Mouse (Mus musculus): Measurements from ENCODE around the gene Glt1d1.

Glt1d1 gene

DNA sequence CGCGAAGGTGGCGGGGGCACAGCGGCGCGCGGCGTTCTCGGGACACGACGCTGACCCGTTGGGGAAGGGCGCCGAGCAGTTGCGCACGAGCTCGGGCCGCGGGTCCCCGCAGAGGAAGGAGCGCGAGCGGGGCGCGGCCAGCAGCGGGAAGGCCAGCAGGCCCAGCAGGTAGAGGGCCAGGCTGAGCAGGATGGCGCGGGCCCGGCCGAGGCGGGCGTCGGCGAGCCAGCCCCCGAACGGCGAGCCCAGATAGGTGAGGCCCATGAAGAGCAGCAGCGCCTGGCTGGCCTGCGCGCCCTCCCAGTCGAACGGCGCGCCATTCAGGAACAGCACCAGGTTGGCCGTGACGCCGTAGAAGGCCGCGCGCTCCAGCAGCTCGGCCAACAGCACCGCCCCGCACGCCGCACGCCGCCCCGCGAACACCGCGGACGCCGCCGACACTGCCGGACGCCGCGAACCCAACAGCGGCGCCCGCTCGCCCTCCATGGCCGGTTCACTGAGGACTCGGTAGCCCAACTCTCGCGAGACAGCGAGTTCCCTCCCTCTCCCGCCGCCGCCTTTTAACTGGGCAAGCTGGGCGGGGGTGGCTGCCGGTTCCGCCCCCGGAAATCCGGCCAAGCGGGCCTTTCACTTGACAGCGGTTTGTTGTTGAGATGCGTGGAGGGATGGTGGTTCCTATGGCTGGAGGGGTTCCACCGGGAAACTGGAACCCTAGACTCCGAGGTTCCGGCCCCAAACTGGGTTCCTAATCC, 15.0 kb upstream of the Glt1d1 start:
- Histone ChIP-seq H3K27me3 (ENCODE audit: control insufficient read depth, insufficient read depth, low read length, poor library complexity, severe bottlenecking) (no peaks in the 10 kb centered on the region), H3K36me3 (ENCODE audit: control insufficient read depth, insufficient read depth, low read length, poor library complexity, severe bottlenecking) (no peaks in the 10 kb centered on the region)
- peak; percentile 97 for DNase-seq (ENCODE audit: low read depth, low spot score)

DNA sequence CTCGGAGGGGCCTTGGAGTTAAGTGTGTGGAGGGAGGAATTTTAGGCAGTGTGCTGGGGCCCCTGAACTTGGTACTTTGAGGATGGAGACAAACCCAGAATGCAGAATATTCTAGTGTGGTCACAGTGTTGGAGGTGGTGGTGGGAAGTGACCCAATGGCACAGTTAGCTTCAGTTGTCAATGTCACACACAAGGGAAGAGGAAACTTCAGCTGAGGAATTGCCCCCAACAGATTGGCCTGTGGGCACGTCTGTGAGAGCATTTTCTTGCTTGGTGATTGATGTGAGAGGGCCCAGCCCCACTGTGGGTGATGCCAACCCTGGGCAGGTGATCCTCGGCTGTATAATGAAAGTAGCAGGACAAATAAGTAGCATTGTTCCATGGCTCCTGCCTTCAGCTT, 13.2 kb upstream of the Glt1d1 start:
- DNase-seq (ENCODE audit: low read depth, low spot score) = no peak
- Histone ChIP-seq H3K27me3 (ENCODE audit: control insufficient read depth, insufficient read depth, low read length, poor library complexity, severe bottlenecking) (no peaks in the 10 kb centered on the region), H3K36me3 (ENCODE audit: control insufficient read depth, insufficient read depth, low read length, poor library complexity, severe bottlenecking) (no peaks in the 10 kb centered on the region)

DNA sequence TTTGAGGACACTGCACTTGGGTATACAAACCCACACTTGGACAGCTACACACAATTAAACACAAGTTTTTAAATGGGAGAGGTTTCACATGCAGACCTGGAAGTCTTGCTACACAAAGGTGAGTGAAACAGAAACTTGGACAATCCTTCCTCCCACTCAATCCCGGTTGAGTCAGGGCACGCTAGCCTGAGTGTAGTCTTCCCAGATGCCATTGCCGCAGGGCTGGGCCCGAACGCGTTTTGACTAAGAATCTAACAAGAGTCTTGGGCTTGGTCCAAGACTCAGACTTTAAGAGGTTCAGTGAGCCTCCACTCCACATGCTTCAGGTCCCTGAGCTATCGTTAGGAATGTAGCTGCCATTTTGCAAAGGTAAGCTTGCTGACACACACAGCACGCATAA, 11.7 kb upstream of the Glt1d1 start:
- Histone ChIP-seq H3K27me3 (ENCODE audit: control insufficient read depth, insufficient read depth, low read length, poor library complexity, severe bottlenecking) (no peaks in the 10 kb centered on the region), H3K36me3 (ENCODE audit: control insufficient read depth, insufficient read depth, low read length, poor library complexity, severe bottlenecking) (no peaks in the 10 kb centered on the region)
- no peak for DNase-seq (ENCODE audit: low read depth, low spot score)

DNA sequence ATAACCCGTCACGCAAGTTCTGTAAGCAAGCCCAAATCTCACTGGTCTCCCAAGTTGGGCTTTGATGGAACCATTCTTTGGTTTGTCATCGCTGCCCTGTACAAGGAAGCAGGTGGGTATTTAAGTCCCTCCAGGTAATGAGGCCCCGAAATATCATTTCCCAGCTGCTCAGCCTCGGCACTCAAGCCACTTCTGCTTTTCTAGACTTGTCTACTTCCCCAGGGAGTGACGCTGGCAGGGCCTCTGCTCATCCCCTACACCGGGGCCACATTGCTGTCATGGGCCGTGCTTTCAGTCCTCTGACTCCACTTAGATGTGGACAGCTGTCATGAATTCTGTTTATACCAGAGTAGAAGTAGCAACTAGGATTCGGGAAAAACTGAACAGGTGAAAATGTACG, 11.0 kb upstream of the Glt1d1 start:
- Histone ChIP-seq H3K36me3 (ENCODE audit: control insufficient read depth, insufficient read depth, low read length, poor library complexity, severe bottlenecking) (no peaks in the 10 kb centered on the region), H3K27me3 (ENCODE audit: control insufficient read depth, insufficient read depth, low read length, poor library complexity, severe bottlenecking) (no peaks in the 10 kb centered on the region)
- peak; percentile 88 for DNase-seq (ENCODE audit: low read depth, low spot score)

DNA sequence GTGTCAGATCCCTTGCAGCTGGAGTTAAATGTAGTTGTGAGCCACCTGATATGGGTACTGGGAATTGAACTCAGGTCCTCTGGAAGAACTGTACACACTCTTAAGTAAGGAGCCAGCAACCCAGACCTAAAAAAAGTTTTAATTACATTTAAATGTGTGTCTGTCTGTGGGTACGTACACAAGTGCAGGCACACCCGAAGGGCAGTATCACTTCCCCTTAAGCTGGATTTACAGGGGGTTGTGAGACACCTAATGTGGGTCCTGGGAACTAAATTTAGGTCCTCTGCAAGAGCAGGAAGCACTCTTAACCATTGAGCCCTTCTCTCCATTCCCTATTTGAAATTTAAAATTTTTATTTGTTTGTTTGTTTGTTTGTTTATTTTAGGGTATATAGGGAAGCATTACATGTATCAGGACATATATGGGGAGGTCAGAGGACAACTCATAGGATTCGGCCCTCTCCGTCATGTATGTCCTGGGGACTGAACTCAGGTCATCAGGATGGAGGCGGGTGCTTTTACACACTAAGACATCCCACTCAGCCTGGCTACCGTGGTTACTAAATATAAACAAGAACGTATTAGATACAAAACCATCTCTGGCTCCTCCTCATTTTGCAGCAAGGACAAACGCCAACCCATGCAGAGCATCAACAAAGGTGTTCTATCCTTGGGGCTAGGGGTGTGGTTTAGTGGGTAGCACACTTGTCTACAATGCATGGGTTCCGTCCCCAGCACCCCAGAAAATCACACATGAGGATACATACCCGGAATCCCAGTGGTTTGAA, 7.4 kb upstream of the Glt1d1 start:
- H3K36me3 ChIP-seq (ENCODE audit: control insufficient read depth, insufficient read depth, low read length, poor library complexity, severe bottlenecking) = no peaks in the 10 kb centered on the region
- no peaks in the 10 kb centered on the region for H3K27me3 ChIP-seq (ENCODE audit: control insufficient read depth, insufficient read depth, low read length, poor library complexity, severe bottlenecking)
- DNase-seq (ENCODE audit: low read depth, low spot score) = peak; percentile 84

DNA sequence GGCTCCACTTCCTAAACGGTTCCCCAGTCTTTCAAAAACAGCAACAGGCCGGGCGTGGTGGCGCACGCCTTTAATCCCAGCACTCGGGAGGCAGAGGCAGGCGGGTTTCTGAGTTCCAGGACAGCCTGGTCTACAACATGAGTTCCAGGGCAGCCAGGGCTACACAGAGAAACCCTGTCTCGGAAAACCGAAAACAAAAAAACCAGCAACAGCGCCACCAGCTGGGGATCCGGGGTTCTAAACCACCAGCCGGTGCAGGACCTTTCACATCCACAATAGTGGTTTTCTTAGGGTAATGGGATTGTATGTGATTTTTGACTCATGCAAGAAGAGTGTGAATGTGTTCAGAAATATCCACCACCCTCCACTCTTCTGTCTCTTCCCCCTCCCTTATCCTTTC, 4.8 kb upstream of the Glt1d1 start:
- Histone ChIP-seq H3K27me3 (ENCODE audit: control insufficient read depth, insufficient read depth, low read length, poor library complexity, severe bottlenecking) (no peaks in the 10 kb centered on the region), H3K36me3 (ENCODE audit: control insufficient read depth, insufficient read depth, low read length, poor library complexity, severe bottlenecking) (no peaks in the 10 kb centered on the region)
- no peak for DNase-seq (ENCODE audit: low read depth, low spot score)

DNA sequence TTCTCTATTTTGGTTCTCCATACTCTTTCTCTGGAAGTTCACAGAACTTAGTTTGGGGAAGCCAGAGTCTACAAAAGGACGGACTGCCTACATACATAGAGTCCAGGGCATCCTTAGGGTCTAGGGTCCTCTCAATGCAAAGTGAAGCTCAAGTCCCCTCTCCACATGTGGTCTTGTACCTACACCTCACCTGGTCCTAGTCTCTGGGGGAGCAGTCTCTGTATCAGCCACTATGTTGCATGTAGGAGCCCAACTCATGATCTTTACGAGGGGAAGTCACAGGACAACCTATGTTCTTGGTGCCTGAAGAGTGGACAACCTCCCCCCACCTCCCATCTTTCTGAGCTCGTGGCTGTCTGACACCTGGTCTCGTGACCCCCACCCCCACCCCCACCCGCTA, 391 bp upstream of the Glt1d1 start:
- no peaks in the 10 kb centered on the region for H3K27me3 ChIP-seq (ENCODE audit: control insufficient read depth, insufficient read depth, low read length, poor library complexity, severe bottlenecking)
- peak; percentile 38 for DNase-seq (ENCODE audit: low read depth, low spot score)
- H3K36me3 ChIP-seq (ENCODE audit: control insufficient read depth, insufficient read depth, low read length, poor library complexity, severe bottlenecking) = no peaks in the 10 kb centered on the region

DNA sequence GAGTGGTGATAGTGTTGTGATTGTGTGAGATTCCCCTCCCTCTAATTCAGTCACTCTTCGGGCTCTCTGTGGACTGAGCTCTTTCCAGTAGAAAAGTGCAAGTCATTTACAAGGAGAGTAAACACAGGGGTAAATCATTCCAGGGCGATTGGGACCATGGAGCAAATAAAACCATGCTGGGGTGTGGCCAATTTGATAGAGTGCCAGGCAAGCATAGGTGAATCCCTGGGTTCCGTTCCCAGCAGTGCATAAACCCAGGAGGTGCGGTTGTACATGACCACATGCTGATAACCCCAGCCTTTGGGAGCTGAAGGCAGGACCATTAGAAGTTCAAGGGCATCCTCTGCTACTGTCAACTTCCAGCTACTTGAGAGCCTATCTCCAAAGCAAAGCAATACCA, 1.1 kb downstream of the Glt1d1 start:
- H3K27me3 ChIP-seq (ENCODE audit: control insufficient read depth, insufficient read depth, low read length, poor library complexity, severe bottlenecking) = no peaks in the 10 kb centered on the region
- DNase-seq (ENCODE audit: low read depth, low spot score) = no peak

DNA sequence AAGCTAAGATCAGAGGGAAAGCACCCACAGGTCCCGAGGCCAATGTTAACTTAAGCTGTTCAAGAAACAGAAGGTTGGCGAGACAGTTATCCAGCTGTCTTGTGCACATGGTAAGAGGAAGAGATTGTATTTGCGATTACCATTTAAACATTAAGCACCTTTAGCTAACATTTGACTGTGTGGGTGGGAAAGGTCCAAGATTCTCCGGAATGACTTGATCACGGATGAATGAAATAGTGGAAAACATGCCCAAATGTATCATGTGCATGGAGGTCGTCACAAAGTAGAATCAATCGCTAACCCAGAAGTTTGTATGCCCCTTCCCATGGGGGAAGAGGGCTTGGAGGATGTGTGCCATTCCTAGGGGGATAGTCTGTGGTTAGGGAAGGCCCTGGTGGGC, 1.6 kb downstream of the Glt1d1 start:
- H3K27me3 ChIP-seq (ENCODE audit: control insufficient read depth, insufficient read depth, low read length, poor library complexity, severe bottlenecking) = no peaks in the 10 kb centered on the region
- H3K36me3 ChIP-seq (ENCODE audit: control insufficient read depth, insufficient read depth, low read length, poor library complexity, severe bottlenecking) = no peaks in the 10 kb centered on the region
- no peak for DNase-seq (ENCODE audit: low read depth, low spot score)

More for the DNA sequence above, 1.1 kb downstream of the Glt1d1 start:
- H3K36me3 ChIP-seq (ENCODE audit: control insufficient read depth, insufficient read depth, low read length, poor library complexity, severe bottlenecking) = no peaks in the 10 kb centered on the region

DNA sequence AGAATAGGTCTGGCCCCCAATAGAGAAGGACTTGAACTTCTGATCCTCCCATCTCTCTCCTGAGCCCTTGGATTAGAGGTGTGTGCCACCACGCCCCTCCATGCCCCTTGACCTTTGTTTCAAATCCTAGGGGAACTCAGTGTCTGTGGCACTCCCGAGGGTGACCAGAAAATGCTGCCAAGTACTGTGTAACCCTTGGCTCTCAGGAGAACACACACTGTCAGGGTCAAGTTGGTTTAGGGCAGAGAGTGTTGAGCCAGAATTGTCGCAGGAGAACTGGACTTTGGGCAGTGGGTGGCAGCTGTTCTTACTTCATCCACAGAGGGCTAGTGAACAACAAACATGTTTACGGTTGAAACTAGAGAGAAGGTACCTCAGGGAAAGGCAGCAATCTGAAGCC, 5.6 kb downstream of the Glt1d1 start:
- DNase-seq (ENCODE audit: low read depth, low spot score) = no peak
- Histone ChIP-seq H3K36me3 (ENCODE audit: control insufficient read depth, insufficient read depth, low read length, poor library complexity, severe bottlenecking) (no peaks in the 10 kb centered on the region; the same call in 1 of the 2 replicates), H3K27me3 (ENCODE audit: control insufficient read depth, insufficient read depth, low read length, poor library complexity, severe bottlenecking) (no peaks in the 10 kb centered on the region)

DNA sequence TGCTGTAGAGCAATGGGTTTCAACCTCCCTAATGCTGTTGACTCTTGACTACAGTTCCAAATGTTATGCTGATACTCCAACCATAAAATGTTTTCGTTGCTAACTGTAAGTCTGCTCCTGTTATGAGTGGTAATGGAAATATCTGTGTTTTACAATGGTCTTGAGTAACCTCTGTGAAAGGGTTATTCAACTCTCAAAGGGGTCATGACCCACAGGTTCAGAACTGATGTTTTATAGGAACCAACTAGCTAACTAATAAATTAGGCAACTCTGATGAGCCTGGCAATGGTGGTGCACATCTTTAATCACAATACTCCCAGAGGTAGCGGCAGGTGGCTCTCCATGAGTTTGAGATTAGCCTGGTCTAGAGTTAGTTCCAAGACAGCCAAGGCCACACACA, 6.1 kb downstream of the Glt1d1 start:
- no peak for DNase-seq (ENCODE audit: low read depth, low spot score)
- H3K27me3 ChIP-seq (ENCODE audit: control insufficient read depth, insufficient read depth, low read length, poor library complexity, severe bottlenecking) = no peaks in the 10 kb centered on the region
- H3K36me3 ChIP-seq (ENCODE audit: control insufficient read depth, insufficient read depth, low read length, poor library complexity, severe bottlenecking) = no peaks in the 10 kb centered on the region; the same call in 1 of the 2 replicates

DNA sequence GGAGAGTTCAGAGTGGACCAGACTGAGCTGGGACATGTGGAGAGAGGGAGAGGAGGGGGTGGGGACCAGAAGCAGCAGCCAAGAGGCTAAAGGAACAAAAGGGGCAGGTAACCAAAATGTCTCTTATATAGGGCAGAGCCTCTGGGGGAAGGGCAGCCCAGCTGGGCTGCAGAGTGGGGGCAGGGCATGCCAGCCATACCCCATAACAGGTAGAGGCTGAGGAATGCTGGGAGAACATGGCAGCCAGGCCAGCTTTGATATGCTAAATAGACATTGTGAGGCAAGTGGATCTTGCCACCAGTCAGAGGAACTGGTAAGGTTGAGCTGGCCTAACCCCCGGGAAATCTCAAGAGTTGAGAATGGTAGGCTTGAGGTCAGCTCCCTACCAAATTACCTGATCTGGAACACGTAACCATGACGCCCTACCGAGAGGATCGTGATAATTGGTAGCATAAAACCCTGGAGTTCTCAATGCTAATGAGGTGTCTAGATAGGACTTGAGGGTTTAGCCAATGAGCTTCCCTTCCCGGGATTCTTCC, 7.1 kb downstream of the Glt1d1 start:
- DNase-seq (ENCODE audit: low read depth, low spot score) = no peak
- no peaks in the 10 kb centered on the region for H3K27me3 ChIP-seq (ENCODE audit: control insufficient read depth, insufficient read depth, low read length, poor library complexity, severe bottlenecking)
- H3K36me3 ChIP-seq (ENCODE audit: control insufficient read depth, insufficient read depth, low read length, poor library complexity, severe bottlenecking) = no peaks in the 10 kb centered on the region; the same call in 1 of the 2 replicates

DNA sequence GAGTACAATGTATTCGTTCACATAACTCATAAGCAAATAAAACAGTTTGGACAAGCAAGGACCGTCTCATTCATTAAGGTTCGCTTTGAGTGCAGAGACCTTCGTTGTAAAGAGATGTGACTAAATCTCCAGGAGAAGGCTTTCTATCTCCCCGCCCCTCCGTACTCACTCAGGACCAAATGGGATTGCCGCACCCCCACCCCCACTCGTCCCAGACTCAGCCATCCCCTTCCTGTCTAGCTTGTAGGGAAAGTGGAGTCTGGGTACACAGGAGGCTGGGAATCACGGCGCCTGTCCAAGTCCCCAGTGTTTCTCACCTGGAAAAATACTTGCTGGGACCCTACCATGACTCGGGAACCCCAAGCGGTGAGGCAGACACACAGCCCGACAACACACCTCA, 7.6 kb downstream of the Glt1d1 start:
- Histone ChIP-seq H3K36me3 (ENCODE audit: control insufficient read depth, insufficient read depth, low read length, poor library complexity, severe bottlenecking) (no peaks in the 10 kb centered on the region; the same call in 1 of the 2 replicates), H3K27me3 (ENCODE audit: control insufficient read depth, insufficient read depth, low read length, poor library complexity, severe bottlenecking) (no peaks in the 10 kb centered on the region)
- no peak for DNase-seq (ENCODE audit: low read depth, low spot score)

DNA sequence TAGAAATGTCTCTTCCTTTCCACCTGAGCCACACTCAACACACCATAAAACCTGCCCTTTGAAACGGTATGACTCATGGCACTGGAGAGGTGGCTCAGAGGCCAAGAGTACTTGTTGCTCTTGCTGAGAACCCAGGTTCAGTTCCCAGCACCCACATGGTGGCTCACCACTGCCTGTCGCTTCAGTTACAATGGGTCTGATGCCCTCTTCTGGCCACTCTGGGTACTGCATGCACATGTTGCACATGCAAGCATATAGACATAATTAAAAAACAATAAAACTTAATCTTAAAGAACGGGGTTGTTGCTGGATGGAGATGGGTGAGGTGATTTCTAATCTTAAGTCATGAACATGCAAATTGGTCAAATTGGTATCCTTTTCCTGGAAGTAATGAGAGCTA, 8.3 kb downstream of the Glt1d1 start:
- H3K27me3 ChIP-seq (ENCODE audit: control insufficient read depth, insufficient read depth, low read length, poor library complexity, severe bottlenecking) = no peaks in the 10 kb centered on the region
- peak; percentile 38 for DNase-seq (ENCODE audit: low read depth, low spot score)
- H3K36me3 ChIP-seq (ENCODE audit: control insufficient read depth, insufficient read depth, low read length, poor library complexity, severe bottlenecking) = no peaks in the 10 kb centered on the region; the same call in 1 of the 2 replicates
